Mouse (Mus musculus) hindbrain, postnatal 0 days (tissue): ENCODE data around the gene Rccd1. TPM values are rescaled to one million over a fixed set of nuclear protein-coding genes. Genes with fewer than 3 reads are reported as not detected.

ENCODE experiments used
- ATAC-seq: fragments of 200-750 bp; cut with Nextera tagmentation; 2 replicates; pipeline ENCODE4 v1.8.0; 2017; ENCODE audit warnings: mild to moderate bottlenecking, moderate TSS enrichment, moderate library complexity
- DNase-seq: peaks from one replicate; pipeline ENCODE4 v3.0.0-alpha.2; 2015; ENCODE audit warnings: low spot score
- H3K27ac ChIP-seq: fragments of 300-500 bp; sonication (generic); 2 replicates; pipeline ENCODE4 v1.5.1; 2014; ENCODE audit warnings: mild to moderate bottlenecking
- H3K27me3 ChIP-seq: fragments of 300-500 bp; sonication (generic); 2 replicates; pipeline ENCODE4 v1.6.1; 2014; ENCODE audit warnings: low read length, mixed read lengths; ENCODE audit not compliant: insufficient read depth
- H3K36me3 ChIP-seq: fragments of 300-500 bp; sonication (generic); 2 replicates; pipeline ENCODE4 v1.6.1; 2014; ENCODE audit warnings: low read length, mixed read lengths; ENCODE audit not compliant: insufficient read depth
- H3K4me1 ChIP-seq: fragments of 300-500 bp; sonication (generic); 2 replicates; pipeline ENCODE4 v1.6.1; 2014; ENCODE audit warnings: antibody characterized with exemption, low read length, mixed read lengths; ENCODE audit not compliant: insufficient read depth
- H3K4me2 ChIP-seq: fragments of 300-500 bp; sonication (generic); 2 replicates; pipeline ENCODE4 v1.6.1; 2014; ENCODE audit warnings: low read depth, mild to moderate bottlenecking, low read length, moderate library complexity, mixed read lengths
- H3K4me3 ChIP-seq: fragments of 300-500 bp; sonication (generic); 2 replicates; pipeline ENCODE4 v1.5.1; 2014; ENCODE audit warnings: low read length
- H3K9ac ChIP-seq: fragments of 300-500 bp; sonication (generic); replicated peaks from 2 replicates; pipeline ENCODE4 v1.6.1; 2014; ENCODE audit warnings: mild to moderate bottlenecking, low read length, moderate library complexity, mixed read lengths
- H3K9me3 ChIP-seq: fragments of 300-500 bp; sonication (generic); 2 replicates; pipeline ENCODE4 v1.6.1; 2016; ENCODE audit warnings: low read length, mixed read lengths
- CTCF ChIP-seq: IDR thresholded peaks from 2 replicates; pipeline ENCODE4 v1.5.1; 2016; ENCODE audit warnings: antibody characterized with exemption, control low read depth, low read depth
- WGBS: fragments of 180-500 bp; shearing (Covaris S2); extraction: QIAGEN DNeasy Blood & Tissue Kit; methylation state at CpG from one replicate; pipeline ENCODE4 v1.1.7; 2014; 5-methylcytosine and 5-hydroxymethylcytosine counted together
- polyA plus RNA-seq: library from polyadenylated mRNA; unstranded; fragments of >200 nt; fragmentation: Nextera tagmentation; extraction: Ambion mirVana; gene quantifications from 2 replicates; pipeline ENCODE4 v1.2.1, GENCODE M21; 2015
- total RNA-seq: library from RNA; depleted of rRNA; stranded (reverse); fragments of >200 nt; gene quantifications from 2 replicates; pipeline ENCODE4 v1.2.3, GENCODE M21; 2014

Rccd1 gene
- total and polyA plus RNA-seq, 2 experiments from 2014 or later, result 8.6 to 24.7 TPM

- no peak overlapping the region for H3K4me2 ChIP-seq
- no peaks in the 10 kb centered on the region for H3K9me3 ChIP-seq
- DNase-seq (no peak), ATAC-seq (no peak)
- WGBS, result 70% methylated on average over 3 of the region's 3 CpGs
- no peak overlapping the region for H3K4me3 ChIP-seq
- H3K27me3 ChIP-seq, result no peaks in the 10 kb centered on the region
- no peak for TF ChIP-seq CTCF
- H3K36me3 ChIP-seq, result peaks cover 56% of the 10 kb centered on the region
- H3K4me1 ChIP-seq, result no peaks in the 10 kb centered on the region
- H3K9ac ChIP-seq, result no peak overlapping the region
- H3K27ac ChIP-seq, result no peak overlapping the region
Observed at GRCm38 (mm10) chr7:80360435-80360834, 36.2 kb upstream of the Rccd1 start.

- Histone ChIP-seq H3K27me3 (no peaks in the 10 kb centered on the region), H3K4me1 (no peaks in the 10 kb centered on the region), H3K9me3 (no peaks in the 10 kb centered on the region), H3K9ac (no peak overlapping the region), H3K4me3 (no peak overlapping the region), H3K27ac (no peak overlapping the region), H3K36me3 (peaks cover 52% of the 10 kb centered on the region), H3K4me2 (no peak overlapping the region)
- 37% methylated on average over 4 of the region's 4 CpGs for WGBS
- ATAC-seq, result no peak
- TF ChIP-seq CTCF, result no peak
- no peak for DNase-seq
Observed at GRCm38 (mm10) chr7:80358039-80358438, 33.8 kb upstream of the Rccd1 start.

GRCm38 (mm10) chr7:80357156-80357555 is 32.9 kb upstream of the Rccd1 start:
- DNase-seq, result peak; percentile 68

GRCm38 (mm10) chr7:80356351-80356750 is 32.1 kb upstream of the Rccd1 start:
- H3K36me3 ChIP-seq, result peaks cover 56% of the 10 kb centered on the region
- H3K27ac ChIP-seq, result no peak overlapping the region; the same call in 1 of the 2 replicates

More at GRCm38 (mm10) chr7:80357156-80357555, 32.9 kb upstream of the Rccd1 start:
- peak; percentile 17; the same call in 1 of the 2 replicates for TF ChIP-seq CTCF
- peak overlapping the region; percentile 49; the same call in 1 of the 2 replicates for H3K27ac ChIP-seq
- H3K9ac ChIP-seq, result no peak overlapping the region
- no peaks in the 10 kb centered on the region for H3K9me3 ChIP-seq
- no peaks in the 10 kb centered on the region for H3K27me3 ChIP-seq
- ATAC-seq, result peak; percentile 87
- H3K36me3 ChIP-seq, result peaks cover 53% of the 10 kb centered on the region
- no peak overlapping the region for H3K4me2 ChIP-seq
- 24% methylated on average over 8 of the region's 8 CpGs for WGBS
- no peak overlapping the region for H3K4me3 ChIP-seq
- no peaks in the 10 kb centered on the region for H3K4me1 ChIP-seq

GRCm38 (mm10) chr7:80352920-80353319 is 28.7 kb upstream of the Rccd1 start:
- no peaks in the 10 kb centered on the region for H3K27me3 ChIP-seq
- ATAC-seq (no peak), DNase-seq (no peak)
- peaks cover 42% of the 10 kb centered on the region for H3K36me3 ChIP-seq
- WGBS, result 94% methylated on average over 8 of the region's 8 CpGs
- H3K4me1 ChIP-seq, result no peaks in the 10 kb centered on the region
- H3K4me3 ChIP-seq, result no peak overlapping the region
- no peaks in the 10 kb centered on the region for H3K9me3 ChIP-seq
- no peak overlapping the region for H3K4me2 ChIP-seq
- H3K27ac ChIP-seq, result no peak overlapping the region
- H3K9ac ChIP-seq, result no peak overlapping the region
- no peak for TF ChIP-seq CTCF

More at GRCm38 (mm10) chr7:80356351-80356750, 32.1 kb upstream of the Rccd1 start:
- DNase-seq (no peak), ATAC-seq (no peak)
- no peak overlapping the region for H3K4me2 ChIP-seq
- H3K27me3 ChIP-seq, result no peaks in the 10 kb centered on the region
- 87% methylated on average over 13 of the region's 13 CpGs for WGBS
- H3K9me3 ChIP-seq, result no peaks in the 10 kb centered on the region
- no peak for TF ChIP-seq CTCF
- H3K4me3 ChIP-seq, result no peak overlapping the region
- H3K9ac ChIP-seq, result no peak overlapping the region
- H3K4me1 ChIP-seq, result no peaks in the 10 kb centered on the region

- TF ChIP-seq CTCF, result no peak
- H3K4me2 ChIP-seq, result no peak overlapping the region
- no peak overlapping the region for H3K27ac ChIP-seq
- ATAC-seq (no peak), DNase-seq (no peak)
- no peaks in the 10 kb centered on the region for H3K4me1 ChIP-seq
- no peaks in the 10 kb centered on the region for H3K27me3 ChIP-seq
- no peaks in the 10 kb centered on the region for H3K9me3 ChIP-seq
- H3K4me3 ChIP-seq, result no peak overlapping the region
- WGBS, result 81% methylated on average over 2 of the region's 2 CpGs
- H3K9ac ChIP-seq, result no peak overlapping the region
- peaks cover 30% of the 10 kb centered on the region; the same call in 1 of the 2 replicates for H3K36me3 ChIP-seq
Observed at GRCm38 (mm10) chr7:80350808-80351207, 26.6 kb upstream of the Rccd1 start.
